Mouse (Mus musculus) thymus, adult 2 months (tissue): ENCODE data around the gene Acer2. TPM values are rescaled to one million over a fixed set of nuclear protein-coding genes. Genes with fewer than 3 reads are reported as not detected.

Experiments
- DNase-seq: peaks from one replicate; pipeline ENCODE4 v3.0.0; 2021
- H3K27ac ChIP-seq: fragments of 200-500 bp; 2 replicates; pipeline ENCODE4 v1.5.1; 2012; ENCODE audit warnings: low read length, control low read depth; ENCODE audit not compliant: control insufficient read depth, insufficient read depth
- H3K27me3 ChIP-seq: fragments of 200-500 bp; 2 replicates; pipeline ENCODE4 v1.6.1; 2012; ENCODE audit warnings: mild to moderate bottlenecking, low read length, moderate library complexity, mixed read lengths; ENCODE audit not compliant: control insufficient read depth, insufficient read depth
- H3K36me3 ChIP-seq: fragments of 200-500 bp; 2 replicates; pipeline ENCODE4 v1.6.1; 2012; ENCODE audit warnings: mild to moderate bottlenecking, low read length, moderate library complexity; ENCODE audit not compliant: control insufficient read depth, insufficient read depth
- H3K4me1 ChIP-seq: fragments of 200-500 bp; replicated peaks from 2 replicates; pipeline ENCODE4 v1.6.1; 2012; ENCODE audit warnings: low read length; ENCODE audit not compliant: control insufficient read depth, insufficient read depth
- H3K4me3 ChIP-seq: fragments of 200-500 bp; 2 replicates; pipeline ENCODE4 v1.5.1; 2012; ENCODE audit warnings: mild to moderate bottlenecking, low read length, control low read depth, moderate library complexity; ENCODE audit not compliant: control insufficient read depth, insufficient read depth
- CTCF ChIP-seq: fragments of 200-500 bp; IDR thresholded peaks from 2 replicates; pipeline ENCODE4 v1.5.1; 2012; ENCODE audit warnings: mild to moderate bottlenecking, control low read depth, low read length, moderate library complexity, borderline replicate concordance; ENCODE audit not compliant: control insufficient read depth, poor library complexity, insufficient read depth; ENCODE audit errors: extremely low read depth
- POLR2A ChIP-seq: fragments of 200-500 bp; IDR thresholded peaks from 2 replicates; pipeline ENCODE4 v1.6.1; 2012; ENCODE audit warnings: mild to moderate bottlenecking, low read length, control low read depth, moderate library complexity; ENCODE audit not compliant: control insufficient read depth, poor library complexity, insufficient read depth; ENCODE audit errors: extremely low read depth
- WGBS: fragments of 180-500 bp; shearing (Covaris S2); methylation state at CpG from one replicate; pipeline ENCODE4 v1.1.7; 2018; 5-methylcytosine and 5-hydroxymethylcytosine counted together
- polyA plus RNA-seq: library from polyadenylated mRNA; depleted of rRNA; stranded (reverse); fragments of >200 nt; gene quantifications from 2 replicates; pipeline ENCODE4 v1.2.3, GENCODE M21; 2012

Acer2 gene
- polyA plus RNA-seq, 1 experiment: 6.2 TPM

DNA sequence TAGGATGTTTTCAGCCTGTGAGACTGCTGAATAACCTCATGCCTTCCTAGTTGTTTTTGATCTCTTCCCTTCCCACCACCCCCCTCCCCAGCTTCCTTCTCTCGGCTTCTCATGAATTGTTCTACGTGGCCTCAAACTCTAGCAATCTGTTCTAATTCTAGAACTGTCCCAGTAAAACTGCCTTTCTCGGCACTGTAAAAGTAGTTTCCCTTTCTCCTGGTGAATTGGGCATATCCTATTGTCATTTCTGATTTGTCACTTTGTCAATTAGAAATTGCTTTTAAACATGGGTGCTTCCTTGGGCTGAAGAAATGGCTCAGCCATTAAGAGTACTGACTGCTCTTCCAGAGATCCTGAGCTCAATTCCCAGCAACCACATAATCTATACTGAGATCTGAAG, 22.2 kb upstream of the Acer2 start:
- no peak overlapping the region for H3K4me3 ChIP-seq
- H3K36me3 ChIP-seq: peaks cover 42% of the 10 kb centered on the region
- no peak for TF ChIP-seq POLR2A
- no peak for TF ChIP-seq CTCF
- H3K4me1 ChIP-seq: 0 out of 2 replicates have a peak, but pooled peaks cover 2% of the 10 kb centered on the region
- H3K27ac ChIP-seq: no peak overlapping the region
- WGBS: 70% methylated on average over 3 of the region's 3 CpGs
- DNase-seq: no peak
- no peaks in the 10 kb centered on the region for H3K27me3 ChIP-seq

DNA sequence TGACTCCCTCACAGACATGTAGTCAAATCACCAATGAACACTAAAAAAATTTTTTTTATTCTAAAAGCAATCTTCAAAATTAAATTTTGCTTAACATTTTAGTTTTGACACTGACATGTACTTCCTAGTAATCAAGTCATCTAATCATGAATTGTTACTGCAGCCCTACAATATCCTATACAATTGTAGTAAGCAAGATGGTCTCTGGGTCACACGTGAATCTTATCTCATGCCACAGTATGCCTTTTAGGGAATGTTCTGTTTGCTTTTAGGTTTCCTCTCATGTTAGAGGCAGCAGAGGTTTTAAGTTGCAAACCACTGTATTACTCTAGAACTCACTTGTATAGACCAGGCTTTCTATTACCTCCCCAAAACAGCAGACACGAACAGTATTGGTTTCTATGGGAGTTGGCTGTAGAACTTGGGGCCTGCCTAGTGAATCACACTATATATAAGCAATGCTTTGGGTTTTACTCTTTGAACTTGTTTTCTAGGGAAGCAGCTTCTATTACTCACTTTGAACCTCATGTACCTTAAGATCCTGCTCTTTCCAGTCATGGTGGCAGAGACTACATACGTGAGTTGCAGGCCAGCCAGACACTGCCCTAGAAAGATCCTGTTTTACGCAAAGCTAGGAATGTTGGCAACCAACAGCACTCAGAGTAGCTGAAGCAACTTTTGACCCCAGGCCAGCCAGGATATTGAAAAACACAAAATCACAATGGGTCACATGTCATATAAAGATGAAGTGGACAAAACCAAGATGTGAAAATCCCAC, 21.2 kb upstream of the Acer2 start:
- no peaks in the 10 kb centered on the region for H3K27me3 ChIP-seq
- H3K4me1 ChIP-seq: 0 out of 2 replicates have a peak, but pooled peaks cover 2% of the 10 kb centered on the region
- no peak for TF ChIP-seq CTCF
- TF ChIP-seq POLR2A: no peak
- H3K36me3 ChIP-seq: peaks cover 32% of the 10 kb centered on the region
- no peak for DNase-seq
- 94% methylated on average over 4 of the region's 4 CpGs for WGBS
- H3K4me3 ChIP-seq: no peak overlapping the region
- H3K27ac ChIP-seq: no peak overlapping the region

DNA sequence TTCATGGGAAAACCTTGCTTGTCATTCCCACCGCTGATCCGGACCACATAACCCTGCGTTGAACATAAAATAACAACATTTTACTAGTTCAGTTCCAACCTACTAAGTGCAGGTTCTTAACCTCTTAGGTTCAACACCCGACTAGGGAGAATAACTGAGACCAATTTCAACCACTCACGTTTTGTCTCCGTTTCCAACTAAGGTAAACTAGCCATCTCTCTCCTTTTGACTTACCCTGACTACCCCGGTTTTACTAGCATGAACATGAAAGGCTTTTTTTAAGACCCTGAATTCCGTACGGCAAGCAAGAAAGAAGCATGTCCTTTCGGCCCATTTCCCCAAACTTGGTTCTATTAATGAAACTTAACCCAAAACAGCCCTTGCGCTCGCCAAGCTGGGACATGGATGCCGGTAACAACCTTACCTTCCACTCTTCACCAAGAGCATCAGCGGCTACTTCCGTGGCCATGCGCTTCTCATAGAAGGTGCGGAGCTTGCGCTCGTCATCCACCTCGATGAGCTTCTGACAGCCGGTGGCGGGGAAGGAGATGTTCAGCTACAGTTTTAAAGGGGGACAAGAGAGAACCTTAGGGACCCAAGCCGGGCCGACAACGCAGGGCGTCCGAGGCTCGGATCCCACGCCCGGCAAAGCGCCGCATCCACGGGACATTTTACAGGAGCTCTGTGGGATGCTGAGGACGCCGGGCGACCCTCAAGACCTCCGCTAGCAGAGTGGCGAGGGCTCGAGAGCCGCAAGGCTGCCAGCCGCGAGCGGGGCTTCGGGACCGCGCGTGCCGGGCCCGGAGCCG, 17.7 kb upstream of the Acer2 start:
- no peaks in the 10 kb centered on the region for H3K27me3 ChIP-seq
- no peak for DNase-seq
- H3K36me3 ChIP-seq: peaks cover 26% of the 10 kb centered on the region
- peak overlapping the region; percentile 40 for H3K27ac ChIP-seq
- 0 out of 2 replicates have a peak, but pooled peaks cover 5% of the 10 kb centered on the region for H3K4me1 ChIP-seq
- TF ChIP-seq CTCF (no peak), POLR2A (no peak)
- H3K4me3 ChIP-seq: peak overlapping the region; percentile 61
- WGBS: 2% methylated on average over 50 of the region's 50 CpGs

DNA sequence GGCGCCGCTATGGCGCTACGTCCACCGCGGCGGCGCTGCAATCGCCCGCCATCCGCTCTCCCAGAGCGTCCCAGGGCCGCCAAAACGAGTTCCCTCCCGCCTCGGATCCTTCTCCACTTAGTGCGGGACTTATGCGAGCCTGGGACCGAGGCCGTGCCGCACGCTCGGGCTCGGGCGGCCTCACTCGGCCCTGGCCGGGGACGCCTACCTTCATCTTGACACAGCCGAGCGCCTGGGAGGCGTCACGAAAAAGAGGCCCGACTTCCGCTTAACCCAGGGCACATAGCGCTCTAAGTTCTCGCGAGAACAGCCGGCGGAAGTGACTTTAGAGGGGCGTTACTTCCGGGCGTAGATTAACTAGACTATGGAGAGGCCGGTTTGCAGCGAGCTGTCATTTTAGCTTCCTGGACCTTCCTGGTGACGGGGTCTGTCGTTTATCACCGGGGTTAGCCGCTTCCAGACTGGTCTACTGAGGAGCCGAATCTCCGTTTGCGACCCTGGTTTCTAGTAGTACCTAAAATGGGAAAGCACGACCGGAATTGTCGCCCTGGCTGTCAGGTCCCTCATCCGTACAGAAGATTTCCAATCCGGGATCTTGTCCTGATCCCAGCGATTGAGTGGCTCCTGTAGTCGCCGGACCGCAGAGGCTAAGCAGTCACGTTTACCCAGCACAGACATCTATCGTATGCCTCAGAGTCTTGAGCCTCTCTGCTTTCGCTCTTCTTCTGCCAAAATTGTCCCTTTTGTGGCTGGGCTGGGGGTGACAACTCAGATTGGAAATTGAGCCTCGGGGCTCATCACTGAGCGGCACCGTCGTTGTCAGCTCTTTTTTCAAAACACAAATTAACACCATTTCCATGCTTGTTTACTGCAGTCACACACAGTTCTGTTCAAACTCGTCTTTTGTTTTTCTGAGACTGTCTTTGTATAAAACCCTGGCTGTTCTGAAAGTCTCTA, 16.8 kb upstream of the Acer2 start, which contains the start of gene Rps6:
Gene Rps6, minus strand, starts transcription at position 300 of the 957 bp plus-strand sequence.
- Histone ChIP-seq H3K27ac (peak within 1 kb of the TSS; percentile 40), H3K27me3 (no peaks in the 10 kb centered on the region), H3K4me1 (0 out of 2 replicates have a peak, but pooled peaks cover 5% of the 10 kb centered on the region), H3K4me3 (peak within 1 kb of the TSS; percentile 61), H3K36me3 (peaks cover 25% of the 10 kb centered on the region)
- DNase-seq: peak; percentile 94
- under 1% methylated on average over 68 of the region's 68 CpGs for WGBS
- TF ChIP-seq POLR2A: peak; percentile 95
- TF ChIP-seq CTCF: no peak

DNA sequence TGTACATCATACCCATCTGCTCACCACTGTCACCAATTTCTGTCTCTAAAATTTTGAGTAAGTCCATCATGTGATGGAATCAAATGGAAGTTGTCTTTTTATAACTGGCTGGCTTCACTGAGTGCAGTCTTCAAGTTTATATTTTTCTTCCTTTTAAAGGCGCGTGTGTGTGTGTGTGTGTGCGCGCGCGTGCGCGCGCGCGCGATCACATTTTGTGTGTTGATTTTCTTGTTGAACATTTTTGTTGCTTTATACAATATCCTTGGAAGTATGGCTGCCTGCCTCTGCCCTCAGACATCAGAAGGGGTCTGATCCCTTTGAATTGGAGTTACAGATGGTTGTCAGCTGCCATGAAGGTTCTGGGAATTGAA, 16.1 kb upstream of the Acer2 start:
- WGBS: 70% methylated on average over 12 of the region's 12 CpGs

More for the DNA sequence above, 16.1 kb upstream of the Acer2 start:
- H3K36me3 ChIP-seq: peaks cover 19% of the 10 kb centered on the region
- DNase-seq: no peak
- no peak overlapping the region for H3K4me3 ChIP-seq
- no peak for TF ChIP-seq CTCF
- TF ChIP-seq POLR2A: no peak
- 0 out of 2 replicates have a peak, but pooled peaks cover 5% of the 10 kb centered on the region for H3K4me1 ChIP-seq
- H3K27ac ChIP-seq: no peak overlapping the region
- no peaks in the 10 kb centered on the region for H3K27me3 ChIP-seq
